Mouse (Mus musculus) ES-Bruce4 (cell line): Measurements from ENCODE around the gene Col4a2. TPM values are rescaled to one million over a fixed set of nuclear protein-coding genes. Genes with fewer than 3 reads are reported as not detected.

Source experiments
- H3K27ac ChIP-seq: 2 replicates; pipeline ENCODE4 v1.5.1; 2012; ENCODE audit warnings: low read length, inconsistent platforms; ENCODE audit not compliant: insufficient read depth
- H3K27me3 ChIP-seq: 2 replicates; pipeline ENCODE4 v1.6.1; 2012; ENCODE audit warnings: mild to moderate bottlenecking, low read length, inconsistent platforms; ENCODE audit not compliant: control insufficient read depth, poor library complexity, insufficient read depth, severe bottlenecking
- H3K36me3 ChIP-seq: 2 replicates; pipeline ENCODE4 v1.6.1; 2012; ENCODE audit warnings: inconsistent platforms, mild to moderate bottlenecking, low read length, moderate library complexity; ENCODE audit not compliant: control insufficient read depth, poor library complexity, insufficient read depth, severe bottlenecking
- H3K4me1 ChIP-seq: one replicate; pipeline ENCODE4 v1.8.1; 2011; ENCODE audit warnings: low read length; ENCODE audit not compliant: control insufficient read depth, insufficient read depth
- H3K4me3 ChIP-seq: 2 replicates; pipeline ENCODE4 v1.5.1; 2011; ENCODE audit warnings: low read depth, mild to moderate bottlenecking, low read length
- H3K9ac ChIP-seq: 2 replicates; pipeline ENCODE4 v1.6.1; 2012; ENCODE audit warnings: low read depth, mild to moderate bottlenecking, inconsistent platforms; ENCODE audit not compliant: poor library complexity, severe bottlenecking
- H3K9me3 ChIP-seq: replicated peaks from 2 replicates; pipeline ENCODE4 v1.6.1; 2012; ENCODE audit warnings: mild to moderate bottlenecking, low read length, inconsistent platforms; ENCODE audit not compliant: control insufficient read depth, poor library complexity, insufficient read depth, severe bottlenecking
- CTCF ChIP-seq: IDR thresholded peaks from one replicate; pipeline ENCODE4 v1.8.1; 2011; ENCODE audit warnings: low read depth, low read length
- EP300 ChIP-seq: IDR thresholded peaks from 2 replicates; pipeline ENCODE4 v1.6.1; 2011; ENCODE audit warnings: low read depth, low read length; ENCODE audit not compliant: insufficient read depth
- POLR2A ChIP-seq: IDR thresholded peaks from one replicate; pipeline ENCODE4 v1.8.1; 2011; ENCODE audit warnings: low read length; ENCODE audit not compliant: insufficient read depth
- polyA plus RNA-seq: library from polyadenylated mRNA; stranded (reverse); fragments of >200 nt; gene quantifications from 2 replicates; pipeline ENCODE4 v1.2.4, GENCODE M21; 2011; ENCODE audit warnings: low read depth; ENCODE audit not compliant: missing spikeins, insufficient read depth, insufficient read length

Gene Col4a2
- polyA plus RNA-seq, 1 experiment: 30.3 TPM

DNA sequence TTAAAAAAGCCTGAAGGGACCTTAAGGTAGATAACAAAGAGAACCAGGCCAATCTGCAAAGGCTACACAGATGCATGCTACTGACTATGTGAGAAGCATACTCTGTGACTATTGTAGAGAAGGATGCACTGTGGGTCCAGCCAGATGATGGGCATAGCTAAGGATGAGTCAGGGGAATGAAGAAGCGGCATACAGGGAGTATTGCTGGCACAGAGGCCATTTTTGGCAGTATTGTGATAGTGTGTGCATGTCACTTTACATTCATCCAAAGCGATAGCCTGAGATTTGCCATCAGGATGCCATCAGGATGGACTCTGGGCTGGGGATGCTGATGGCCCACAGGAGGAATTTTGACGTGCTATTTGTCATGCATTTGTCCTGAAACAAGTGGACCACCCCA is 25.5 kb upstream of the Col4a2 start:
- no peaks in the 10 kb centered on the region for H3K9me3 ChIP-seq
- H3K4me1 ChIP-seq: no peaks in the 10 kb centered on the region
- H3K27me3 ChIP-seq: peaks cover 2% of the 10 kb centered on the region; the same call in 1 of the 2 replicates
- H3K36me3 ChIP-seq: no peaks in the 10 kb centered on the region
- H3K27ac ChIP-seq: no peak overlapping the region
- H3K9ac ChIP-seq: no peak overlapping the region
- TF ChIP-seq CTCF: no peak
- no peak for TF ChIP-seq POLR2A
- TF ChIP-seq EP300: no peak
- H3K4me3 ChIP-seq: no peak overlapping the region

DNA sequence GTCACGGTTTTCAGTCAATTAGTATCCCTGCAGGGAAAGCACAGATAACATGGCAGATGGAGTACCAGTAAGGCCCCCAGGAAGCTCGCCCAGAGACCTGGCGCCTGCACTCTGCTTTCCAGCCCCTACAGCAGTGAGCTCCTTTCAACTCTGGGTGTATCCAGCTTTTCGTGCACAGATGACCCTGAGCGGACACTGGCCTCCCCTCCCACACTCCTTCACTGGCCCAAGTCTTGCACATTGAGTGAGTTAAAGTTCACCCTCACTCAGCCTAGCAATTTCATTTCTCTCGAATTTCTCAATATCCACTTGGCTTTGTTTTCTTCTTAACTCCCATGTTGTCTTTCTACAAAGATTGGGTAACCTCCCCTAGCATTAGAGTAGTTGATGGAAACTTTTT is 24.3 kb upstream of the Col4a2 start:
- no peak overlapping the region for H3K4me3 ChIP-seq
- H3K27ac ChIP-seq: no peak overlapping the region
- TF ChIP-seq POLR2A: no peak
- TF ChIP-seq EP300: no peak
- TF ChIP-seq CTCF: no peak
- H3K9me3 ChIP-seq: no peaks in the 10 kb centered on the region
- H3K27me3 ChIP-seq: peaks cover 1% of the 10 kb centered on the region; the same call in 1 of the 2 replicates
- H3K4me1 ChIP-seq: no peaks in the 10 kb centered on the region
- H3K36me3 ChIP-seq: no peaks in the 10 kb centered on the region
- H3K9ac ChIP-seq: no peak overlapping the region

DNA sequence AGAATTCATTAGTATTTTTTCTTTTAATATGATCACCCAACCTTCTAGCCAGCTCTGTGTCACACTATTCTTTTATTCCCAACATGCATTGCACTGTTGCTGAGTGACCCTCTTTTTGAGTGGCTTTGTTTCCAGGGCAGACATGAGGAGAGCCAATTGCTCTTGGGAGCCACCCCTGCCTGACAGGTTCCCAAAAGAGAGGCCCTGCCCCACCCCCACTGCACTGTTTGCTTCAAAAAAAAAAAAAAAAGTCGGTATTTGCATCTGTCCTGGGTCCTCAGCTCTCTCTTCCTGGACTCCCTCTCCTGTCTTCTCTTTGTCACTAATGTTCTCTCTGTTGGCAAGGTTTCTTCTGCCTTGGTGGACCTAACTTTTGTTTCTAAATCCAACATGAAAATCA is 22.1 kb upstream of the Col4a2 start:
- Histone ChIP-seq H3K36me3 (no peaks in the 10 kb centered on the region), H3K27ac (no peak overlapping the region), H3K9me3 (no peaks in the 10 kb centered on the region), H3K9ac (no peak overlapping the region), H3K27me3 (no peaks in the 10 kb centered on the region), H3K4me1 (no peaks in the 10 kb centered on the region), H3K4me3 (no peak overlapping the region)
- TF ChIP-seq EP300: no peak
- TF ChIP-seq CTCF: no peak

DNA sequence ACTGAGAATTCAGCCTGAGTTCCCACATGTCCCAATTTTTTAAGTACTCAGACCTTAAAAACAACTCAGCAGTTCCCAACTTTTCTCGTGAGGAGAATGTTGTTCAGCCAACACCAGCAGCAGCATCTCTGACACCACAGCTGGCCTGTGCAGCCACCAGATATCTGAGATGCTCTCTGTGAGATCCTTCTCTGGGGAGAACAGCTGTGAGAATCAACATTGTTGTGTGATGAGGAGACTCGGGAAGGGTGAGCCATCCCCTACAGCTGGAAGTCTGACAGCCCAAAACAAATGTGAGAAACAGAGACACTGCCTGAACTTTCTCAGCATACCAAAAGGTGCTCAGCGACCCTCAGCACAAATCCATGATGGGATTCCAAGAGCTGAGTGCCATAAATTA is 20.0 kb upstream of the Col4a2 start:
- no peak overlapping the region for H3K4me3 ChIP-seq
- no peaks in the 10 kb centered on the region for H3K9me3 ChIP-seq
- H3K9ac ChIP-seq: no peak overlapping the region
- H3K4me1 ChIP-seq: no peaks in the 10 kb centered on the region
- no peaks in the 10 kb centered on the region for H3K27me3 ChIP-seq
- H3K27ac ChIP-seq: no peak overlapping the region
- H3K36me3 ChIP-seq: no peaks in the 10 kb centered on the region
- TF ChIP-seq POLR2A: no peak
- TF ChIP-seq CTCF: no peak
- no peak for TF ChIP-seq EP300

DNA sequence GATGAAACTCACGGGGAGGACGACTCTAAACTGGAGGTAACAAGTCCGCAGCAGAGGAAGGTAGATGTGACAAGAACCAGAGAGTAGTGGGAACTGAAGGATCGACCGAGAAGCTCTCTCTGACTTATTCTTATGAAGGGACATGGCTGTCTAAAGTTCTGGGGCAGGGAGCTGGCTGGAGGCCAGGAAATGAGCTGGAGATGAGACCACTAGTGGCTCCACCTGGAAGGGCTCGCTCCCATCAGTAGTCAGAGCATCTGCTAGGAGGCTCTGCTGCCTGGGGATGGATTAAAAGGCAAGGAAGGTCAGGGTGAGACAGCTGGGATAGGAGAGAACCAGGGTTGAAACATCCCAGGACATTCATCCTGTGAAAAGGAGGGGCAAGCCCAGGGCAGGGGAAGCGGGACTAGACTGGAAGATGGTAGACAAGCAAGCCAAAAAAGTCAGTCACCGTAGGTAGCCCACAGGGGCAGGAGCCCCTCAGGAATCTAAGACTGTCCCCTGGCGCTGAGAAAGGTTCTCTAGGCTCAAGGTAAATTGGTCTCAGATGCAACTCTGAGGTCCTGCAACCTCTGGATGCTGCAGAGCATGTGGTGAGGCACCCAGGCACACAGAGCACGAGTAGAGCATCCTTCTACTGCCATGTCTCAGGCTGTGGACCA is 16.2 kb upstream of the Col4a2 start:
- Histone ChIP-seq H3K9ac (no peak overlapping the region), H3K27me3 (no peaks in the 10 kb centered on the region), H3K9me3 (no peaks in the 10 kb centered on the region), H3K4me3 (no peak overlapping the region), H3K36me3 (no peaks in the 10 kb centered on the region), H3K27ac (no peak overlapping the region), H3K4me1 (no peaks in the 10 kb centered on the region)
- TF ChIP-seq EP300 (no peak), POLR2A (no peak), CTCF (no peak)

DNA sequence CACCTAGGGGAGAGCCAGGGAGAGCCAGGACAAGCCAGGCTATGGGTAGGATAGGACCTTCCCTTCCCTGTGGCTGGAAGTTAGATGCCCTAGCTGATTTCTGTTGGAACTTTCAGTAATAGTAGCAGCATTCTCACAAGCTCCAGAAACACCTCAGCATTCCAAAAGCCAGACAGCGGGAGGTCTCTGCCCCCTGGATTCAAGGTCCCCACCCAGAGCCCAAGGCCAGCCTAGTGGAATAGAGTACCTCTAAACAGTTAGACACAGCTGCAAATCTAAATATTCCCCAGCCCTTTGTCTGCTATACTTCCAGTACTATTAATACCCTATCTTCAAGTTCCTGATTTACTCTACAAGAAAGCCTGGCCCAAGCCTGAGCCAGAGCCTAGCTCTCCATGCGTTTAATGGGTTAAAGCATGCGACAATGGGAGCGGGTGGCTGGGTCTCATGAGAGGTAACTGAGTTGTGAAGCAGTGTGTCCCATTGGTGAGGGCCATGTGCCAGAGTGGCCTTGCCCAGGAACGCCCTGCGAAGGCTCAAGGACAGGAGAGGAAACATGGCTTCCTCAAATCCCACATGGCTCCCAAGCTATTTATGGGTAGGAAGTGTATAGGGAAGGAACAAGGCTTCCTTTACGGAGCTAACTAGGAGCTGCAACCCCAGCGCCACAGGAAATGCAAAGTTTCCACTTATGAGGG is 15.3 kb upstream of the Col4a2 start:
- H3K4me3 ChIP-seq: no peak overlapping the region
- H3K27ac ChIP-seq: no peak overlapping the region
- TF ChIP-seq POLR2A (no peak), CTCF (no peak), EP300 (no peak)
- H3K9ac ChIP-seq: no peak overlapping the region
- no peaks in the 10 kb centered on the region for H3K9me3 ChIP-seq
- H3K27me3 ChIP-seq: no peaks in the 10 kb centered on the region
- no peaks in the 10 kb centered on the region for H3K36me3 ChIP-seq
- H3K4me1 ChIP-seq: no peaks in the 10 kb centered on the region
